Mouse (Mus musculus): ENCODE data around the gene Pif1.

GRCm38 (mm10) chr9:65561016-65561415, 25.9 kb upstream of the Pif1 start:
- TF ChIP-seq MAX (IDR thresholded peaks at IDR 0.05; ENCODE audit: low read length), result no peak
- TF ChIP-seq CTCF (conservative IDR thresholded peaks at IDR 0.05 in 1 of 2, IDR thresholded peaks at IDR 0.05 in 1 of 2; ENCODE audit: low read depth in 2 of 2, low read length in 2 of 2), result no peak
- TF ChIP-seq BHLHE40 (IDR thresholded peaks at IDR 0.05; ENCODE audit: low read depth, low read length), result no peak
- no peak for TF ChIP-seq EP300 (IDR thresholded peaks at IDR 0.05; ENCODE audit: low read length)
- TF ChIP-seq ZNF384 (IDR thresholded peaks at IDR 0.05; ENCODE audit: low read depth, low read length), result no peak
- TF ChIP-seq SIN3A (IDR thresholded peaks at IDR 0.05; ENCODE audit: low read length), result no peak
- TF ChIP-seq POLR2A (IDR thresholded peaks at IDR 0.05; ENCODE audit: low read depth, low read length), result no peak
- TF ChIP-seq NELFE (IDR thresholded peaks at IDR 0.05; ENCODE audit: low read depth, low read length), result no peak
- TF ChIP-seq ETS1 (conservative IDR thresholded peaks at IDR 0.05; ENCODE audit: low read depth, low read length), result no peak
- no peak for TF ChIP-seq RCOR1 (conservative IDR thresholded peaks at IDR 0.05; ENCODE audit: low read depth, low read length)
- no peak for TF ChIP-seq ZC3H11A (IDR thresholded peaks at IDR 0.05; ENCODE audit: low read depth, low read length)
